Mouse (Mus musculus): ENCODE data around the gene Rps11. TPM values are rescaled to one million over a fixed set of nuclear protein-coding genes. Genes with fewer than 3 reads are reported as not detected.

Gene Rps11
- polyA plus RNA-seq, 1 experiment, result 3,175 TPM

GRCm38 (mm10) chr7:45083300-45083890 is 40.8 kb downstream of the Rps11 start:
- Histone ChIP-seq H3K27me3 (ENCODE audit: control insufficient read depth, insufficient read depth, insufficient read length) (no peaks in the 10 kb centered on the region), H3K79me3 (ENCODE audit: low read depth) (no peaks in the 10 kb centered on the region), H3K36me3 (ENCODE audit: control insufficient read depth, insufficient read depth) (no peaks in the 10 kb centered on the region), H3ac (ENCODE audit: control insufficient read depth, insufficient read length, low read depth) (no peak overlapping the region), H3K4me3 (ENCODE audit: insufficient read depth, poor library complexity, severe bottlenecking) (no peak overlapping the region), H3K79me2 (ENCODE audit: control insufficient read depth, insufficient read depth) (no peaks in the 10 kb centered on the region)
- TF ChIP-seq USF1 (IDR thresholded peaks at IDR 0.05; ENCODE audit: low read depth) (no peak), CEBPB (IDR thresholded peaks at IDR 0.05; ENCODE audit: low read depth) (no peak), CTCF (IDR thresholded peaks at IDR 0.05; ENCODE audit: control insufficient read depth, insufficient read depth, insufficient read length) (no peak), FOSL1 (IDR thresholded peaks at IDR 0.05; ENCODE audit: insufficient read depth, low read length, poor library complexity, severe bottlenecking) (no peak), MYOD1 (IDR thresholded peaks at IDR 0.05; ENCODE audit: control insufficient read depth, insufficient read length, low read depth) (no peak), MAX (IDR thresholded peaks at IDR 0.05) (no peak), MYOG (IDR thresholded peaks at IDR 0.05; ENCODE audit: control insufficient read depth, extremely low read depth, insufficient read length) (no peak)

DNA sequence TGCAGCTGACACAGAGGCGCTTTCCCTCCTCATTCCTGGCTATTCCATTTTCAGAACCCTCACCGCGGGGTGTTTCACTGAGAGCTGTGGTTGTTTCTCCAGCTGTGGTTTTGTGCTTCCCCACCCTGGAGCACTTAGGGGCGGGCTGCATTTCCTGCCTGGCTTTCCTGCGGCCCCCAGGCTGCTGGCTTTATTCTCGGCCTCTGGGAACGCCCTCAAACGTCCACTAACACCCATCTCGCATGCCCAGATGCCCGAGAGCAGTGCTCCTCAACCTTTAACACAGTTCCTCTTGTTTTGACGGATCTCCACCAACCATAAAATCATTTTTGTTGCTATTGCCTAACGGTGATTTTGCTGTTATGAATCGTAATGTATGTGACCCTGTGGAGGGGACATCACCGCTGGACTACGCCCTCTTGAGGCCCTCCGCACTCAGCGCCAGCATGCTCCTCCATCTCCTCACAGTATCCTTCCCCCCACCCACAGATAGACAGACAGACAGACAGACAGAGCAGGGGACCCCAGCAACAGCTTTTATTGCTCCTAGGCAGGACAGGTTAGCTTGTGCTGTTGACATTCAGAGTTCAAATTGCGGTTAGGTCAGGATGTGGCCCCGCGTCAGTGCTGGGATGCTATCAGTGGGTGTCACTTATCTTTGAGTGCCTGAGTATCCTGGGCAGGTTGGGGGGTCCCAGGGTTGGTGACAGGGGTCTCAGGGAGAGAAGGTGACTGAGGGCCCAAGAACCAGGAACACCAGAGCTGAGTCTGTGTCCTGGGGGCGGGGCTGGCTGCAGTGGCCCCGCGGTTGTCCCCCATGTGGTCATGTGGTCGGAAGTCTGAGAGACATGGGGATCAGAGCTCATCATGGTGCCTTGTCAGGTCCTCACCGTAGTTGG is 41.6 kb downstream of the Rps11 start:
- Histone ChIP-seq H3K36me3 (ENCODE audit: control insufficient read depth, insufficient read depth) (peaks cover 2% of the 10 kb centered on the region), H3K27me3 (ENCODE audit: control insufficient read depth, insufficient read depth, insufficient read length) (no peaks in the 10 kb centered on the region), H3ac (ENCODE audit: control insufficient read depth, insufficient read length, low read depth) (no peak overlapping the region), H3K4me3 (ENCODE audit: insufficient read depth, poor library complexity, severe bottlenecking) (no peak overlapping the region), H3K79me3 (ENCODE audit: low read depth) (no peaks in the 10 kb centered on the region), H3K79me2 (ENCODE audit: control insufficient read depth, insufficient read depth) (no peaks in the 10 kb centered on the region)
- TF ChIP-seq CEBPB (IDR thresholded peaks at IDR 0.05; ENCODE audit: low read depth) (no peak), CTCF (IDR thresholded peaks at IDR 0.05; ENCODE audit: control insufficient read depth, insufficient read depth, insufficient read length) (peak; percentile 7), MYOD1 (IDR thresholded peaks at IDR 0.05; ENCODE audit: control insufficient read depth, insufficient read length, low read depth) (peak; percentile 36), FOSL1 (IDR thresholded peaks at IDR 0.05; ENCODE audit: insufficient read depth, low read length, poor library complexity, severe bottlenecking) (no peak), MYOG (IDR thresholded peaks at IDR 0.05; ENCODE audit: control insufficient read depth, extremely low read depth, insufficient read length) (no peak), MAX (IDR thresholded peaks at IDR 0.05) (no peak), USF1 (IDR thresholded peaks at IDR 0.05; ENCODE audit: low read depth) (peak; percentile 14)

- TF ChIP-seq MAX (IDR thresholded peaks at IDR 0.05), result no peak
- H3K27me3 ChIP-seq (ENCODE audit: control insufficient read depth, insufficient read depth, insufficient read length), result no peaks in the 10 kb centered on the region
- no peak overlapping the region for H3K4me3 ChIP-seq (ENCODE audit: insufficient read depth, poor library complexity, severe bottlenecking)
- H3K36me3 ChIP-seq (ENCODE audit: control insufficient read depth, insufficient read depth), result peaks cover 6% of the 10 kb centered on the region
- H3K79me3 ChIP-seq (ENCODE audit: low read depth), result no peaks in the 10 kb centered on the region
- no peak overlapping the region for H3ac ChIP-seq (ENCODE audit: control insufficient read depth, insufficient read length, low read depth)
- H3K79me2 ChIP-seq (ENCODE audit: control insufficient read depth, insufficient read depth), result no peaks in the 10 kb centered on the region
Observed at GRCm38 (mm10) chr7:45081016-45081415, 43.2 kb downstream of the Rps11 start.

DNA sequence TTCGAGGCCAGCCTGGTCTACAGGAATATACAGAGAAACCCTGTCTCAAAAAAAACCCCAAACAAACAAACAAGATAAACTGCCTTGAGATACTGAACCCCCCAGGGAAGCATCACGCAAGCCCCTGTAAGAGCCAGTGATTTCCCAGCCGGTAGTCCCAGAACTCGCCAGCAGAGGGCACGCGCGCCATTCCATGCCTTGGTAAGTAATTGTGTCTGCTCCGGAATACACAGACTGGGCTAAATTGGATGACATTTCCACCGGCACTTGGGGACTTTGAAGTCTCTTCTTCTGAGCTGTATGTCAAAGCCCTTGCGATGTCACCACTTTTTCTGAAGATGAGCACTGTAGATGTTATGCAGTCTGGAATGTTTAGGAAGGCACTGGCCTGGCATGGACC is 44.4 kb downstream of the Rps11 start:
- Histone ChIP-seq H3ac (ENCODE audit: control insufficient read depth, insufficient read length, low read depth) (no peak overlapping the region), H3K4me3 (ENCODE audit: insufficient read depth, poor library complexity, severe bottlenecking) (no peak overlapping the region), H3K79me2 (ENCODE audit: control insufficient read depth, insufficient read depth) (no peaks in the 10 kb centered on the region), H3K36me3 (ENCODE audit: control insufficient read depth, insufficient read depth) (peaks cover 6% of the 10 kb centered on the region), H3K27me3 (ENCODE audit: control insufficient read depth, insufficient read depth, insufficient read length) (no peaks in the 10 kb centered on the region), H3K79me3 (ENCODE audit: low read depth) (no peaks in the 10 kb centered on the region)
- TF ChIP-seq MYOG (IDR thresholded peaks at IDR 0.05; ENCODE audit: control insufficient read depth, extremely low read depth, insufficient read length) (no peak), CTCF (IDR thresholded peaks at IDR 0.05; ENCODE audit: control insufficient read depth, insufficient read depth, insufficient read length) (peak; percentile 80), USF1 (IDR thresholded peaks at IDR 0.05; ENCODE audit: low read depth) (no peak)

- Histone ChIP-seq H3K27me3 (ENCODE audit: control insufficient read depth, insufficient read depth, insufficient read length) (no peaks in the 10 kb centered on the region), H3ac (ENCODE audit: control insufficient read depth, insufficient read length, low read depth) (no peak overlapping the region), H3K79me2 (ENCODE audit: control insufficient read depth, insufficient read depth) (peaks cover 8% of the 10 kb centered on the region), H3K36me3 (ENCODE audit: control insufficient read depth, insufficient read depth) (peaks cover 6% of the 10 kb centered on the region), H3K4me3 (ENCODE audit: insufficient read depth, poor library complexity, severe bottlenecking) (no peak overlapping the region), H3K79me3 (ENCODE audit: low read depth) (peaks cover under 1% of the 10 kb centered on the region)
- no peak for TF ChIP-seq MAX (IDR thresholded peaks at IDR 0.05)
- TF ChIP-seq CEBPB (IDR thresholded peaks at IDR 0.05; ENCODE audit: low read depth), result no peak
- no peak for TF ChIP-seq MYOD1 (IDR thresholded peaks at IDR 0.05; ENCODE audit: control insufficient read depth, insufficient read length, low read depth)
- no peak for TF ChIP-seq MYOG (IDR thresholded peaks at IDR 0.05; ENCODE audit: control insufficient read depth, extremely low read depth, insufficient read length)
- TF ChIP-seq FOSL1 (IDR thresholded peaks at IDR 0.05; ENCODE audit: insufficient read depth, low read length, poor library complexity, severe bottlenecking), result no peak
Observed at GRCm38 (mm10) chr7:45078513-45078912, 45.7 kb downstream of the Rps11 start.

DNA sequence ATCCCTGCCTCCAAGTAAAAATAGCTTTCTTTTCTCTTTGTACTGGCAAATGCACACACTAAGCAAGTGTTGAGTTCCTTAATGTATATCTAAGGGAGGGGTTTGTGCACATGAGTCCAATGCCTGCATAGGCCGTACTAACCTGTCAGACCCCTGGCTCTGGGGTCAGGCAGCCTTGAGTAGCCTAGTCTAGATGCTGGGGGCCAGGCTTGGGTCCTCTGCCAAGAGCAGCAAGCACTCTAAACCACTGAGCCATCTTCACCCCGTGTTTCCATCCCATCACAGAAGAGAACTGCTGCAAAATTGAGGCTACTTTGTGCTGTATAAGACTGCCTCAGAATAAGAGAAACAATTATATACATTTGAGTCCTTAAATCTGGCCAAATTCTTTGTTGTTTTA is 46.4 kb downstream of the Rps11 start:
- no peaks in the 10 kb centered on the region for H3K27me3 ChIP-seq (ENCODE audit: control insufficient read depth, insufficient read depth, insufficient read length)
- H3K79me3 ChIP-seq (ENCODE audit: low read depth), result peaks cover 6% of the 10 kb centered on the region
- H3K36me3 ChIP-seq (ENCODE audit: control insufficient read depth, insufficient read depth), result peaks cover 10% of the 10 kb centered on the region
- no peak overlapping the region for H3K4me3 ChIP-seq (ENCODE audit: insufficient read depth, poor library complexity, severe bottlenecking)
- no peak for TF ChIP-seq USF1 (IDR thresholded peaks at IDR 0.05; ENCODE audit: low read depth)
- TF ChIP-seq MAX (IDR thresholded peaks at IDR 0.05), result no peak
- no peak for TF ChIP-seq MYOG (IDR thresholded peaks at IDR 0.05; ENCODE audit: control insufficient read depth, extremely low read depth, insufficient read length)
- H3ac ChIP-seq (ENCODE audit: control insufficient read depth, insufficient read length, low read depth), result no peak overlapping the region
- H3K79me2 ChIP-seq (ENCODE audit: control insufficient read depth, insufficient read depth), result peaks cover 15% of the 10 kb centered on the region

All from C2C12 (cell line).